Mouse (Mus musculus) intestine, embryonic 16.5 days (tissue): ENCODE data around the gene Fbxl8. TPM values are rescaled to one million over a fixed set of nuclear protein-coding genes. Genes with fewer than 3 reads are reported as not detected.

ENCODE experiments used
- ATAC-seq: fragments of 200-750 bp; cut with Nextera tagmentation; 2 replicates; pipeline ENCODE4 v1.8.0; 2017; ENCODE audit warnings: moderate TSS enrichment, moderate library complexity
- H3K27ac ChIP-seq: fragments of 300-500 bp; sonication (generic); 2 replicates; pipeline ENCODE4 v1.5.1; 2014; ENCODE audit warnings: mild to moderate bottlenecking, low read length
- H3K27me3 ChIP-seq: fragments of 300-500 bp; sonication (generic); replicated peaks from 2 replicates; pipeline ENCODE4 v1.6.1; 2014; ENCODE audit warnings: low read length, control low read depth, mixed read lengths; ENCODE audit not compliant: control insufficient read depth, insufficient read depth
- H3K36me3 ChIP-seq: fragments of 300-500 bp; sonication (generic); 2 replicates; pipeline ENCODE4 v1.6.1; 2014; ENCODE audit warnings: low read length, control low read depth; ENCODE audit not compliant: control insufficient read depth, insufficient read depth
- H3K4me1 ChIP-seq: fragments of 300-500 bp; sonication (generic); 2 replicates; pipeline ENCODE4 v1.6.1; 2014; ENCODE audit warnings: low read length, control low read depth, mixed read lengths; ENCODE audit not compliant: control insufficient read depth, insufficient read depth
- H3K4me2 ChIP-seq: fragments of 300-500 bp; sonication (generic); 2 replicates; pipeline ENCODE4 v1.6.1; 2014; ENCODE audit warnings: low read depth, low read length, control low read depth
- H3K4me3 ChIP-seq: fragments of 300-500 bp; sonication (generic); 2 replicates; pipeline ENCODE4 v1.5.1; 2014; ENCODE audit warnings: mild to moderate bottlenecking, low read length
- H3K9ac ChIP-seq: fragments of 300-500 bp; sonication (generic); 2 replicates; pipeline ENCODE4 v1.6.1; 2014; ENCODE audit warnings: low read depth, low read length
- H3K9me3 ChIP-seq: fragments of 300-500 bp; sonication (generic); 2 replicates; pipeline ENCODE4 v1.6.1; 2016; ENCODE audit warnings: low read length, control low read depth; ENCODE audit not compliant: control insufficient read depth
- WGBS: fragments of 180-500 bp; shearing (Covaris S2); extraction: QIAGEN DNeasy Blood & Tissue Kit; methylation state at CpG from one replicate; pipeline ENCODE4 v1.1.7; 2014; 5-methylcytosine and 5-hydroxymethylcytosine counted together
- polyA plus RNA-seq: library from polyadenylated mRNA; unstranded; fragments of >200 nt; fragmentation: Nextera tagmentation; extraction: Ambion mirVana; gene quantifications from 2 replicates; pipeline ENCODE4 v1.2.1, GENCODE M21; 2015

The Fbxl8 gene
- polyA plus RNA-seq, 1 experiment from 2014 or later, result 6.0 TPM

GRCm38 (mm10) chr8:105233126-105233935 is 31.1 kb upstream of the Fbxl8 start:
- Histone ChIP-seq H3K27ac (no peak overlapping the region; the same call in 1 of the 2 replicates), H3K4me2 (no peak overlapping the region), H3K9me3 (no peaks in the 10 kb centered on the region), H3K4me1 (peaks cover 5% of the 10 kb centered on the region; the same call in 1 of the 2 replicates), H3K4me3 (no peak overlapping the region), H3K9ac (no peak overlapping the region), H3K36me3 (peaks cover 8% of the 10 kb centered on the region; the same call in 1 of the 2 replicates), H3K27me3 (no peaks in the 10 kb centered on the region)
- 24% methylated on average over 1 of the region's 1 CpGs for WGBS
- no peak for ATAC-seq

GRCm38 (mm10) chr8:105235206-105235605 is 29.2 kb upstream of the Fbxl8 start:
- H3K4me1 ChIP-seq, result peaks cover 5% of the 10 kb centered on the region; the same call in 1 of the 2 replicates
- no peak overlapping the region for H3K4me3 ChIP-seq
- no peaks in the 10 kb centered on the region for H3K27me3 ChIP-seq
- WGBS, result 67% methylated on average over 1 of the region's 1 CpGs
- peaks cover 15% of the 10 kb centered on the region for H3K36me3 ChIP-seq
- no peaks in the 10 kb centered on the region for H3K9me3 ChIP-seq
- H3K4me2 ChIP-seq, result no peak overlapping the region
- H3K9ac ChIP-seq, result no peak overlapping the region
- no peak overlapping the region for H3K27ac ChIP-seq
- ATAC-seq, result no peak

DNA sequence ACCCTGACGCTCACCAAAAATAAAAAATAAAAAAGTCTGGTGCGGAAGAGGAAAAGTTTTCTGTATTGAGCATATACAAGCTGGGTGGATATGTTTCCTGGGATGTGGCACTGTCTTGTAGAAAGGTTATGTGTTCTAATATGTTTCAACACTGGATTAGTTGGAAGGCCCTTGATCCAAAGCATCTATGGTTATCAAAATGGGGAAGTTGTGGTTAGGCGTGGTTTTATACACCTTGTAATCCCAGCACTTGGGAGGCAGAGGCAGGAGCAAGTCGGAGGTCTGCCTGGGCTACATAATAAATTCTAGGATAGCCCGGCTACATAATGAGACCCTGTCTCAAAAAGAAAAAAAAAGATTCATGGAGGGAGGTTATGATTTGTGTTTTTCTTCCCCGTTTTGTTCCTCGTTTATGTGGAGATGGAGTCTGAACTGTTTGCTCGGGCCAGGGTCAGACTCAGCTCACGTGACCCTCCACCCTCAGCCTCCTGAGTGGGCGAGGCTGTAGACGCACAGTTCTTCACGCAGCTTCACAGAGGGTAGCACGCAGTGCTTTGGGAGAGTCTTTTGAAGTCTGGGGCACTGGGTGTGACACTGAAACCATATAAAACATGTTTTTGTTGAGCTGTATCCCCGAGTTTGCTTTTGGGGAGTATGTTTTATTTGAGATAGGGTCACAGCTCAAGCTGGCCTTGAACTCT is 26.9 kb upstream of the Fbxl8 start:
- Histone ChIP-seq H3K27me3 (no peaks in the 10 kb centered on the region), H3K9me3 (no peaks in the 10 kb centered on the region), H3K27ac (no peak overlapping the region), H3K4me1 (peaks cover 5% of the 10 kb centered on the region; the same call in 1 of the 2 replicates), H3K4me2 (no peak overlapping the region), H3K4me3 (no peak overlapping the region), H3K36me3 (peaks cover 19% of the 10 kb centered on the region), H3K9ac (no peak overlapping the region)
- 87% methylated on average over 14 of the region's 14 CpGs for WGBS
- no peak for ATAC-seq

- 93% methylated on average over 7 of the region's 7 CpGs for WGBS
- Histone ChIP-seq H3K27ac (no peak overlapping the region), H3K9me3 (no peaks in the 10 kb centered on the region), H3K4me1 (no peaks in the 10 kb centered on the region), H3K4me3 (no peak overlapping the region), H3K36me3 (peaks cover 20% of the 10 kb centered on the region), H3K9ac (no peak overlapping the region), H3K4me2 (no peak overlapping the region), H3K27me3 (no peaks in the 10 kb centered on the region)
- no peak for ATAC-seq
These were observed 23.4 kb upstream of the Fbxl8 start for GRCm38 (mm10) chr8:105241016-105241415.

DNA sequence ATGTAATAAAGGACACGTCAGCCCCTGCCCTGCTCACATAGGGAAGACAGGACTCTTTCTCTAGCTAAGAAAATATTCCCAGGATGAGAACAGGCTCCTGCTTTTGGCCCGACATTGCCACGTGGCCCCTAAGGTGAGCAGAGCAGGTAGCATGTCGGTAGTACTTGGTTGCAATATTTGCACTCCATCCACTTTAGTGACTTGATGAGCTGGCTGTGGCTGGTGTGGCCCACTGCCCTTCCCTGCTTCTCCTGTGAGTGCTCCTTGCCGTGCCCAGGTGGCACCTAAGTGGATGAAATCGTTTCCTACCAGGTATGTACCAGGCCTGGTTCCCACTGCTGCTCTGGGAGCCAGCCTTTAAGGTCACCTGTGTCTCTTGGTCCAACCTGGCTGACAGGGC is 12.5 kb upstream of the Fbxl8 start:
- no peak for ATAC-seq
- peaks cover 16% of the 10 kb centered on the region for H3K4me1 ChIP-seq
- no peaks in the 10 kb centered on the region for H3K27me3 ChIP-seq
- no peaks in the 10 kb centered on the region for H3K9me3 ChIP-seq
- H3K36me3 ChIP-seq, result peaks cover 4% of the 10 kb centered on the region; the same call in 1 of the 2 replicates
- no peak overlapping the region for H3K27ac ChIP-seq
- H3K4me2 ChIP-seq, result no peak overlapping the region
- 90% methylated on average over 6 of the region's 6 CpGs for WGBS
- H3K9ac ChIP-seq, result no peak overlapping the region
- no peak overlapping the region for H3K4me3 ChIP-seq

- ATAC-seq, result no peak
- Histone ChIP-seq H3K4me3 (no peak overlapping the region), H3K4me2 (no peak overlapping the region), H3K27me3 (no peaks in the 10 kb centered on the region), H3K27ac (no peak overlapping the region), H3K9me3 (no peaks in the 10 kb centered on the region), H3K9ac (no peak overlapping the region), H3K36me3 (peaks cover 4% of the 10 kb centered on the region; the same call in 1 of the 2 replicates), H3K4me1 (peaks cover 16% of the 10 kb centered on the region)
- WGBS, result 80% methylated on average over 10 of the region's 10 CpGs
These were observed 11.5 kb upstream of the Fbxl8 start for GRCm38 (mm10) chr8:105252680-105253537.

DNA sequence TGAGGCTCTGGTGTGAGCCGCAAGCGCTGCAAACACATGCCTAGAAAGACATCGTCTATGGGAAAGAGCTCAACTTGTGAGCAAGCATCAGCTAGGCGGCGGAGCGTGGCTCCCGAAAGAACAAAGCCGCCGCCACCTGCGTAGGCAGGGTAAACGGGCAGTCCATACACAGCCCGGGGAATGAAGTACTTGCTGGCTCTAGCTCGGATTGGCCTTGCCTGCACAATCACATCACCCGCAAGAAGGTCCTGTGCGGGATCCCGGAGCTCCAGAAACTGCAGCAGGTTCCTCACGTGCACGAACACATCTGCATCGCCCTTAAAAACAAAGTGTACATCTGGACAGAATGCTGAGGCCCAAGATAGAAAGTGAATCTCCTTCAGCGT is 10.7 kb upstream of the Fbxl8 start:
- Histone ChIP-seq H3K27ac (0 out of 2 replicates have a peak overlapping the region, but pooled peaks have one; percentile 10), H3K9me3 (no peaks in the 10 kb centered on the region), H3K9ac (peak overlapping the region; percentile 83; the same call in 1 of the 2 replicates), H3K4me1 (peaks cover 17% of the 10 kb centered on the region), H3K4me2 (peak overlapping the region; percentile 98), H3K4me3 (peak overlapping the region; percentile 71), H3K27me3 (peaks cover 4% of the 10 kb centered on the region; the same call in 1 of the 2 replicates), H3K36me3 (peaks cover 4% of the 10 kb centered on the region; the same call in 1 of the 2 replicates)
- 38% methylated on average over 20 of the region's 20 CpGs for WGBS
- ATAC-seq, result 0 out of 2 replicates have a peak, but pooled peaks have one; percentile 8

DNA sequence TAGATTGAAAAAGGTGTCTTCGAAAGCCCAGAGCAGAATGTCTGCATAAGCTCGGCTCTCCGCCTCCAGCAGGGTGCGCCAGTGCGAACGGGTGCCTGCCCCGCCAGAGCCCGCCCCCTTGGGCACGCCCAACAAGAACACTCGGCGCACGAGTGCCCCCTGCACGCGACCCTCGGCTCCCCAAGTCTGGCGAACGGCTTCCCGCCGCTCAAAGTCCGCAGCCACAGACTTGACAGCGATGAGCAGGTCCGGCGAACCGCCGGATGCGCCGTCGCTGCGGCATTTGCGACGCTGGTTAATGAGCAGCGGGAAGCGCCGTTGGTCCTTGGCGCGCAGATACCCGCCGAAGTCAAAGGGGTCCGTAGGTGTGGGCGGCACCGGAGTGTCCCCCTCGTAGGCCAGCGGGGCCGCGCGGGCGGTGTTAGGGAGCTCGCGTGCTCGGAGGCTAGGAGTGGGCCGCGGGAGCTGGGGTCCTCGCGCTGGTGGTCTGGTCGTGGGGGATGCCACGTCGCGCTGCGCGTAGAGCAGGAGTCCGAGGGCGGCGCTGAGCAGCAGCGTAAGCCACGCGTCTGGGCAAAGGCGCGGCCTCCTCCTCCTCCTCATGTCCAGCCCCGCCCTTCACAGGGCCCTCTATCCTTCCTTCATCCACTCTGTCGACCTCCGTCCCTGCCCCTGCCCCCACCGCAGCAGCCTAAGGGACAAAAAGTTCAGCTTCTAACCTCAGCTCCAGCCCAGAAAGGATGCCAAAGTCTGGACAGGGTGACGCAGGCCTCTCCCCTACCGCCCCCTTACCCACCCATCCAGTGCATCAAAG is 10.1 kb upstream of the Fbxl8 start:
- peaks cover 4% of the 10 kb centered on the region; the same call in 1 of the 2 replicates for H3K36me3 ChIP-seq
- peaks cover 23% of the 10 kb centered on the region for H3K4me1 ChIP-seq
- peak overlapping the region; percentile 98 for H3K4me2 ChIP-seq
- ATAC-seq, result peak; percentile 91
- peak overlapping the region; percentile 83 for H3K9ac ChIP-seq
- under 1% methylated on average over 70 of the region's 74 CpGs for WGBS
- peaks cover 9% of the 10 kb centered on the region for H3K27me3 ChIP-seq
- H3K4me3 ChIP-seq, result peak overlapping the region; percentile 71
- no peaks in the 10 kb centered on the region for H3K9me3 ChIP-seq
- peak overlapping the region; percentile 81 for H3K27ac ChIP-seq
